Mouse (Mus musculus): ENCODE results near the gene B3galt6. TPM values are rescaled to one million over a fixed set of nuclear protein-coding genes. Genes with fewer than 3 reads are reported as not detected.
A peak's percentile ranks its signal among the peaks of the same experiment; 100 is the strongest.

Gene B3galt6
- total RNA-seq, 2 experiments from 2014 or later = 3.4 to 3.7 TPM

- DNase-seq = peak; percentile 98 to 99
- intact Hi-C loops (cut with DNase I) = no loop called here
Observed at GRCm38 (mm10) chr4:155992906-155993547, 578 bp upstream of the B3galt6 start.

GRCm38 (mm10) chr4:155991908-155992230 is 580 bp downstream of the B3galt6 start:
- intact Hi-C loops (cut with DNase I) = loop anchor here (2.0 kb wide), 1 partner anchor 29 kb away; the partner anchor contains the start of gene C1qtnf12
- DNase-seq = no peak

- peak; percentile 11 to 28 for DNase-seq
- intact Hi-C loops (cut with DNase I) = loop anchor here (2.0 kb wide), 1 partner anchor 29 kb away; the partner anchor contains the start of gene C1qtnf12
Observed at GRCm38 (mm10) chr4:155991211-155991907, 1.1 kb downstream of the B3galt6 start.

GRCm38 (mm10) chr4:155983788-155984187 is 8.7 kb downstream of the B3galt6 start:
- intact Hi-C loops (cut with DNase I) = no loop called here

GRCm38 (mm10) chr4:155981436-155982082 is 10.9 kb downstream of the B3galt6 start:
- no peak for DNase-seq
- intact Hi-C loops (cut with DNase I) = no loop called here

More at GRCm38 (mm10) chr4:155983788-155984187, 8.7 kb downstream of the B3galt6 start:
- DNase-seq = no peak

GRCm38 (mm10) chr4:155973239-155973638 is 19.2 kb downstream of the B3galt6 start:
- intact Hi-C loops (cut with DNase I) = no loop called here
- DNase-seq = no peak

- intact Hi-C loops (cut with DNase I) = no loop called here
Observed at GRCm38 (mm10) chr4:155972651-155973050, 19.8 kb downstream of the B3galt6 start.

GRCm38 (mm10) chr4:155970286-155970685 is 22.2 kb downstream of the B3galt6 start:
- intact Hi-C loops (cut with DNase I) = no loop called here
- no peak for DNase-seq

More at GRCm38 (mm10) chr4:155972651-155973050, 19.8 kb downstream of the B3galt6 start:
- no peak for DNase-seq

- intact Hi-C loops (cut with DNase I) = no loop called here
- DNase-seq = no peak
Observed at GRCm38 (mm10) chr4:155969043-155969653, 23.3 kb downstream of the B3galt6 start.

GRCm38 (mm10) chr4:155964396-155964795 is 28.1 kb downstream of the B3galt6 start:
- intact Hi-C loops (cut with DNase I) = loop anchor here (5.0 kb wide), 1 partner anchor 68 kb away; no protein-coding TSS in a partner anchor
- no peak for DNase-seq

GRCm38 (mm10) chr4:155963106-155963505 is 29.3 kb downstream of the B3galt6 start:
- DNase-seq = no peak
- intact Hi-C loops (cut with DNase I) = loop anchor here (2.0 to 5.0 kb wide), 2 partner anchors 28 to 69 kb away; no protein-coding TSS in a partner anchor

GRCm38 (mm10) chr4:155962167-155962971 is 30.1 kb downstream of the B3galt6 start, which contains the start of gene C1qtnf12:
C1qtnf12 (plus strand) TSS chr4:155962318.
- DNase-seq = peak; percentile 42 to 48
- intact Hi-C loops (cut with DNase I) = loop anchor here (2.0 to 5.0 kb wide), 2 partner anchors 28 to 70 kb away; no protein-coding TSS in a partner anchor

- intact Hi-C loops (cut with DNase I) = loop anchor here (1.0 kb wide), 1 partner anchor 142 kb away; no protein-coding TSS in a partner anchor
- DNase-seq = peak; percentile 81 to 87
Observed at GRCm38 (mm10) chr4:155959275-155959674, 33.2 kb downstream of the B3galt6 start.

- no peak for DNase-seq
- intact Hi-C loops (cut with DNase I) = no loop called here
Observed at GRCm38 (mm10) chr4:155955491-155955890, 37.0 kb downstream of the B3galt6 start.

GRCm38 (mm10) chr4:155947094-155947493 is 45.4 kb downstream of the B3galt6 start:
- no peak for DNase-seq
- intact Hi-C loops (cut with DNase I) = no loop called here

GRCm38 (mm10) chr4:155944271-155944670 is 48.2 kb downstream of the B3galt6 start:
- DNase-seq = no peak
- intact Hi-C loops (cut with DNase I) = loop anchor here (5.0 kb wide), 1 partner anchor 112 kb away; the partner anchor contains the start of gene Aurkaip1

GRCm38 (mm10) chr4:155943534-155944249 is 48.8 kb downstream of the B3galt6 start, which contains the start of gene Ube2j2:
Ube2j2 (plus strand) TSS chr4:155943831.
- peak; percentile 99 for DNase-seq
- intact Hi-C loops (cut with DNase I) = loop anchor here (1.0 to 5.0 kb wide), 3 partner anchors 51 to 111 kb away; partner anchors contain the start of genes Aurkaip1, Cptp and Ints11

- peak; percentile 64 to 72 for DNase-seq
- intact Hi-C loops (cut with DNase I) = loop anchor here (1.0 to 5.0 kb wide), 3 partner anchors 50 to 111 kb away; partner anchors contain the start of genes Aurkaip1, Cptp and Ints11
Observed at GRCm38 (mm10) chr4:155943049-155943452, 49.4 kb downstream of the B3galt6 start.

Measured in heart, postnatal 10 days (tissue).